Mouse (Mus musculus): ENCODE measurements around the gene Hax1. TPM values are rescaled to one million over a fixed set of nuclear protein-coding genes. Genes with fewer than 3 reads are reported as not detected.
A peak's percentile ranks its signal among the peaks of the same experiment; 100 is the strongest.

Gene Hax1
- total and polyA plus RNA-seq, 3 experiments: 32.5 to 48.2 (median 40.1) TPM

- 19% methylated on average over 4 of the region's 4 CpGs for WGBS
- peak overlapping the region; percentile 93 for H3K27ac ChIP-seq
- no peaks in the 10 kb centered on the region for H3K79me2 ChIP-seq (replicated peaks; ENCODE audit: control insufficient read depth, insufficient read depth, low read length)
- no peaks in the 10 kb centered on the region for H3K27me3 ChIP-seq (ENCODE audit: control insufficient read depth, insufficient read depth, low read length)
- H3K4me1 ChIP-seq (ENCODE audit: control insufficient read depth, insufficient read depth, low read length): peaks cover 19% of the 10 kb centered on the region
- no peak overlapping the region for H3K4me3 ChIP-seq
- H3K36me3 ChIP-seq (ENCODE audit: control insufficient read depth, insufficient read depth, low read length): no peaks in the 10 kb centered on the region
- no peak overlapping the region for H3K9ac ChIP-seq (ENCODE audit: low read depth, low read length)
- intact Hi-C loops (cut with DNase I): loop anchor here (5.0 kb wide), 2 partner anchors 91 to 94 kb away; partner anchors contain the start of genes 4933434E20Rik and Ubap2l
- DNase-seq: peak in 1 of 2 experiments; percentile 18
- TF ChIP-seq EP300 (IDR thresholded peaks at IDR 0.05; ENCODE audit: insufficient read depth, low read depth, low read length): no peak
These were observed 37.1 kb downstream of the Hax1 start for GRCm38 (mm10) chr3:89961436-89961835.

GRCm38 (mm10) chr3:89960469-89960868 lies 38.1 kb downstream of the Hax1 start:
- 1% methylated on average over 30 of the region's 30 CpGs for WGBS
- H3K79me2 ChIP-seq (replicated peaks; ENCODE audit: control insufficient read depth, insufficient read depth, low read length): no peaks in the 10 kb centered on the region
- DNase-seq: peak; percentile 94 to 96
- peak overlapping the region; percentile 71 for H3K9ac ChIP-seq (ENCODE audit: low read depth, low read length)
- H3K4me3 ChIP-seq: peak overlapping the region; percentile 70
- intact Hi-C loops (cut with DNase I): loop anchor here (5.0 kb wide), 2 partner anchors 92 to 93 kb away; partner anchors contain the start of genes 4933434E20Rik and Ubap2l
- H3K27me3 ChIP-seq (ENCODE audit: control insufficient read depth, insufficient read depth, low read length): no peaks in the 10 kb centered on the region
- peaks cover 19% of the 10 kb centered on the region for H3K4me1 ChIP-seq (ENCODE audit: control insufficient read depth, insufficient read depth, low read length)
- no peaks in the 10 kb centered on the region for H3K36me3 ChIP-seq (ENCODE audit: control insufficient read depth, insufficient read depth, low read length)
- H3K27ac ChIP-seq: peak overlapping the region; percentile 93
- TF ChIP-seq EP300 (IDR thresholded peaks at IDR 0.05; ENCODE audit: insufficient read depth, low read depth, low read length): no peak
- TF ChIP-seq POLR2A (IDR thresholded peaks at IDR 0.05; ENCODE audit: insufficient read depth, low read depth, low read length): 0 out of 2 replicates have a peak, but pooled peaks have one; percentile 18

GRCm38 (mm10) chr3:89959435-89959834 lies 39.1 kb downstream of the Hax1 start:
- Histone ChIP-seq H3K4me3 (no peak overlapping the region), H3K36me3 (ENCODE audit: control insufficient read depth, insufficient read depth, low read length) (no peaks in the 10 kb centered on the region), H3K27ac (no peak overlapping the region), H3K27me3 (ENCODE audit: control insufficient read depth, insufficient read depth, low read length) (no peaks in the 10 kb centered on the region), H3K4me1 (ENCODE audit: control insufficient read depth, insufficient read depth, low read length) (peaks cover 17% of the 10 kb centered on the region), H3K79me2 (replicated peaks; ENCODE audit: control insufficient read depth, insufficient read depth, low read length) (no peaks in the 10 kb centered on the region), H3K9ac (ENCODE audit: low read depth, low read length) (no peak overlapping the region)
- no peak for DNase-seq
- 73% methylated on average over 4 of the region's 4 CpGs for WGBS
- TF ChIP-seq EP300 (IDR thresholded peaks at IDR 0.05; ENCODE audit: insufficient read depth, low read depth, low read length): no peak
- no peak for TF ChIP-seq POLR2A (IDR thresholded peaks at IDR 0.05; ENCODE audit: insufficient read depth, low read depth, low read length)
- no peak for TF ChIP-seq CTCF (IDR thresholded peaks at IDR 0.05)
- intact Hi-C loops (cut with DNase I): no loop called here

GRCm38 (mm10) chr3:89957880-89958279 lies 40.7 kb downstream of the Hax1 start:
- Histone ChIP-seq H3K79me2 (replicated peaks; ENCODE audit: control insufficient read depth, insufficient read depth, low read length) (no peaks in the 10 kb centered on the region), H3K27ac (no peak overlapping the region), H3K9ac (ENCODE audit: low read depth, low read length) (no peak overlapping the region), H3K4me3 (no peak overlapping the region), H3K36me3 (ENCODE audit: control insufficient read depth, insufficient read depth, low read length) (no peaks in the 10 kb centered on the region), H3K27me3 (ENCODE audit: control insufficient read depth, insufficient read depth, low read length) (no peaks in the 10 kb centered on the region), H3K4me1 (ENCODE audit: control insufficient read depth, insufficient read depth, low read length) (peaks cover 17% of the 10 kb centered on the region)
- TF ChIP-seq CTCF (IDR thresholded peaks at IDR 0.05) (no peak), POLR2A (IDR thresholded peaks at IDR 0.05; ENCODE audit: insufficient read depth, low read depth, low read length) (no peak), EP300 (IDR thresholded peaks at IDR 0.05; ENCODE audit: insufficient read depth, low read depth, low read length) (no peak)
- intact Hi-C loops (cut with DNase I): no loop called here
- DNase-seq: no peak
- 93% methylated on average over 9 of the region's 9 CpGs for WGBS

- intact Hi-C loops (cut with DNase I): no loop called here
- Histone ChIP-seq H3K27me3 (ENCODE audit: control insufficient read depth, insufficient read depth, low read length) (no peaks in the 10 kb centered on the region), H3K36me3 (ENCODE audit: control insufficient read depth, insufficient read depth, low read length) (no peaks in the 10 kb centered on the region), H3K79me2 (replicated peaks; ENCODE audit: control insufficient read depth, insufficient read depth, low read length) (no peaks in the 10 kb centered on the region), H3K4me3 (no peak overlapping the region), H3K9ac (ENCODE audit: low read depth, low read length) (no peak overlapping the region), H3K27ac (no peak overlapping the region), H3K4me1 (ENCODE audit: control insufficient read depth, insufficient read depth, low read length) (peaks cover 11% of the 10 kb centered on the region)
- DNase-seq: no peak
- 91% methylated on average over 7 of the region's 7 CpGs for WGBS
- TF ChIP-seq POLR2A (IDR thresholded peaks at IDR 0.05; ENCODE audit: insufficient read depth, low read depth, low read length) (no peak), EP300 (IDR thresholded peaks at IDR 0.05; ENCODE audit: insufficient read depth, low read depth, low read length) (no peak), CTCF (IDR thresholded peaks at IDR 0.05) (no peak)
These were observed 42.2 kb downstream of the Hax1 start for GRCm38 (mm10) chr3:89956177-89956971.

GRCm38 (mm10) chr3:89953420-89953819 lies 45.2 kb downstream of the Hax1 start:
- Histone ChIP-seq H3K36me3 (ENCODE audit: control insufficient read depth, insufficient read depth, low read length) (no peaks in the 10 kb centered on the region), H3K79me2 (replicated peaks; ENCODE audit: control insufficient read depth, insufficient read depth, low read length) (no peaks in the 10 kb centered on the region), H3K9ac (ENCODE audit: low read depth, low read length) (no peak overlapping the region), H3K4me3 (no peak overlapping the region), H3K27me3 (ENCODE audit: control insufficient read depth, insufficient read depth, low read length) (no peaks in the 10 kb centered on the region), H3K27ac (no peak overlapping the region), H3K4me1 (ENCODE audit: control insufficient read depth, insufficient read depth, low read length) (no peaks in the 10 kb centered on the region)
- intact Hi-C loops (cut with DNase I): loop anchor here (1.0 to 2.0 kb wide), 2 partner anchors 11 to 123 kb away; no protein-coding TSS in a partner anchor
- DNase-seq: peak; percentile 69 to 76
- 0% methylated on average over 4 of the region's 4 CpGs for WGBS
- TF ChIP-seq CTCF (IDR thresholded peaks at IDR 0.05) (peak; percentile 95), EP300 (IDR thresholded peaks at IDR 0.05; ENCODE audit: insufficient read depth, low read depth, low read length) (peak; percentile 85; the same call in 1 of the 2 replicates), POLR2A (IDR thresholded peaks at IDR 0.05; ENCODE audit: insufficient read depth, low read depth, low read length) (no peak)

Data from heart, adult 2 months (tissue).